Mouse (Mus musculus) lung, postnatal 0 days (tissue): Measurements from ENCODE around the gene Fer1l4. TPM values are rescaled to one million over a fixed set of nuclear protein-coding genes. Genes with fewer than 3 reads are reported as not detected.

Source experiments
- ATAC-seq: fragments of 200-750 bp; cut with Nextera tagmentation; 2 replicates; pipeline ENCODE4 v1.8.0; 2017; ENCODE audit warnings: moderate library complexity
- DNase-seq: peaks from one replicate; pipeline ENCODE4 v3.0.0-alpha.2; 2016; ENCODE audit warnings: low spot score
- H3K27ac ChIP-seq: fragments of 300-500 bp; sonication (generic); 2 replicates; pipeline ENCODE4 v1.5.1; 2014; ENCODE audit warnings: antibody characterized with exemption, mild to moderate bottlenecking, low read length, mixed read lengths
- H3K27me3 ChIP-seq: fragments of 300-500 bp; sonication (generic); replicated peaks from 2 replicates; pipeline ENCODE4 v1.6.1; 2014; ENCODE audit warnings: low read length, mixed read lengths; ENCODE audit not compliant: insufficient read depth
- H3K36me3 ChIP-seq: fragments of 300-500 bp; sonication (generic); 2 replicates; pipeline ENCODE4 v1.6.1; 2014; ENCODE audit warnings: low read length, mixed read lengths; ENCODE audit not compliant: insufficient read depth
- H3K4me1 ChIP-seq: fragments of 300-500 bp; sonication (generic); 2 replicates; pipeline ENCODE4 v1.6.1; 2014; ENCODE audit warnings: antibody characterized with exemption, low read depth, low read length, mixed read lengths; ENCODE audit not compliant: insufficient read depth
- H3K4me2 ChIP-seq: fragments of 300-500 bp; sonication (generic); replicated peaks from 2 replicates; pipeline ENCODE4 v1.6.1; 2014; ENCODE audit warnings: low read depth, mild to moderate bottlenecking, low read length, moderate library complexity, mixed read lengths
- H3K4me3 ChIP-seq: fragments of 300-500 bp; sonication (generic); 2 replicates; pipeline ENCODE4 v1.5.1; 2014; ENCODE audit warnings: low read depth, low read length
- H3K9ac ChIP-seq: fragments of 300-500 bp; sonication (generic); replicated peaks from 2 replicates; pipeline ENCODE4 v1.6.1; 2014; ENCODE audit warnings: low read depth, mild to moderate bottlenecking
- H3K9me3 ChIP-seq: fragments of 300-500 bp; sonication (generic); 2 replicates; pipeline ENCODE4 v1.6.1; 2016; ENCODE audit warnings: low read length, mixed read lengths
- CTCF ChIP-seq: IDR thresholded peaks from 2 replicates; pipeline ENCODE4 v1.5.1; 2016; ENCODE audit warnings: antibody characterized with exemption, mild to moderate bottlenecking
- EP300 ChIP-seq: IDR thresholded peaks from 2 replicates; pipeline ENCODE4 v1.6.1; 2016; ENCODE audit warnings: antibody characterized with exemption, mild to moderate bottlenecking, control low read depth
- WGBS: fragments of 180-500 bp; shearing (Covaris S2); extraction: QIAGEN DNeasy Blood & Tissue Kit; methylation state at CpG from one replicate; pipeline ENCODE4 v1.1.7; 2014; 5-methylcytosine and 5-hydroxymethylcytosine counted together
- polyA plus RNA-seq: library from polyadenylated mRNA; unstranded; fragments of >200 nt; fragmentation: Nextera tagmentation; extraction: Ambion mirVana; gene quantifications from 2 replicates; pipeline ENCODE4 v1.2.1, GENCODE M21; 2015

Fer1l4 gene
- 0.06 and 0.36 TPM in 2 replicates for polyA plus RNA-seq

- no peak for TF ChIP-seq CTCF
- TF ChIP-seq EP300: no peak
- DNase-seq (peak; percentile 14), ATAC-seq (no peak)
- Histone ChIP-seq H3K9me3 (no peaks in the 10 kb centered on the region), H3K27me3 (no peaks in the 10 kb centered on the region), H3K9ac (no peak within 1 kb of the TSS), H3K4me3 (no peak within 1 kb of the TSS), H3K4me2 (no peak within 1 kb of the TSS), H3K36me3 (no peaks in the 10 kb centered on the region), H3K4me1 (no peaks in the 10 kb centered on the region), H3K27ac (no peak within 1 kb of the TSS)
- WGBS: 52% methylated on average over 9 of the region's 9 CpGs
Observed at GRCm38 (mm10) chr2:156052816-156053215, at the start of gene Fer1l4. Fer1l4 (minus strand) TSS chr2:156052947.

- H3K9me3 ChIP-seq: no peaks in the 10 kb centered on the region
- H3K36me3 ChIP-seq: peaks cover 19% of the 10 kb centered on the region
- no peaks in the 10 kb centered on the region for H3K27me3 ChIP-seq
- no peak overlapping the region for H3K4me2 ChIP-seq
- H3K27ac ChIP-seq: no peak overlapping the region
- WGBS: 55% methylated on average over 5 of the region's 5 CpGs
- ATAC-seq (no peak), DNase-seq (peak; percentile 60)
- no peak overlapping the region for H3K9ac ChIP-seq
- H3K4me3 ChIP-seq: no peak overlapping the region
- TF ChIP-seq CTCF (no peak), EP300 (no peak)
- H3K4me1 ChIP-seq: no peaks in the 10 kb centered on the region
Observed at GRCm38 (mm10) chr2:156091926-156092325, 39.2 kb upstream of the Fer1l4 start.

- WGBS: 90% methylated on average over 1 of the region's 1 CpGs
- Histone ChIP-seq H3K9ac (no peak overlapping the region), H3K4me2 (no peak overlapping the region), H3K4me1 (no peaks in the 10 kb centered on the region), H3K27me3 (no peaks in the 10 kb centered on the region), H3K4me3 (no peak overlapping the region), H3K9me3 (no peaks in the 10 kb centered on the region), H3K36me3 (0 out of 2 replicates have a peak, but pooled peaks cover 6% of the 10 kb centered on the region), H3K27ac (no peak overlapping the region)
- ATAC-seq (no peak), DNase-seq (no peak)
- TF ChIP-seq CTCF (no peak), EP300 (no peak)
Observed at GRCm38 (mm10) chr2:156089799-156090198, 37.1 kb upstream of the Fer1l4 start.

GRCm38 (mm10) chr2:156087391-156088110, 34.8 kb upstream of the Fer1l4 start:
- H3K4me3 ChIP-seq: no peak overlapping the region
- no peaks in the 10 kb centered on the region for H3K27me3 ChIP-seq
- H3K27ac ChIP-seq: no peak overlapping the region
- no peak overlapping the region for H3K4me2 ChIP-seq
- no peak for DNase-seq
- H3K9ac ChIP-seq: no peak overlapping the region
- no peak for TF ChIP-seq EP300
- no peak for TF ChIP-seq CTCF
- no peaks in the 10 kb centered on the region for H3K9me3 ChIP-seq
- WGBS: 80% methylated on average over 7 of the region's 7 CpGs
- 0 out of 2 replicates have a peak, but pooled peaks cover 6% of the 10 kb centered on the region for H3K36me3 ChIP-seq
- no peak for ATAC-seq
- H3K4me1 ChIP-seq: no peaks in the 10 kb centered on the region

- DNase-seq (no peak), ATAC-seq (no peak)
- H3K36me3 ChIP-seq: 0 out of 2 replicates have a peak, but pooled peaks cover 1% of the 10 kb centered on the region
- H3K9me3 ChIP-seq: no peaks in the 10 kb centered on the region
- H3K4me3 ChIP-seq: no peak overlapping the region
- no peak overlapping the region for H3K4me2 ChIP-seq
- H3K27me3 ChIP-seq: no peaks in the 10 kb centered on the region
- TF ChIP-seq EP300 (no peak), CTCF (no peak)
- 87% methylated on average over 3 of the region's 3 CpGs for WGBS
- no peak overlapping the region for H3K27ac ChIP-seq
- H3K9ac ChIP-seq: no peak overlapping the region
- H3K4me1 ChIP-seq: no peaks in the 10 kb centered on the region
Observed at GRCm38 (mm10) chr2:156084541-156084940, 31.8 kb upstream of the Fer1l4 start.

GRCm38 (mm10) chr2:156080391-156080790, 27.6 kb upstream of the Fer1l4 start:
- ATAC-seq (no peak), DNase-seq (no peak)
- TF ChIP-seq EP300 (no peak), CTCF (no peak)
- Histone ChIP-seq H3K4me3 (no peak overlapping the region), H3K9me3 (no peaks in the 10 kb centered on the region), H3K9ac (no peak overlapping the region), H3K27me3 (no peaks in the 10 kb centered on the region), H3K36me3 (peaks cover 27% of the 10 kb centered on the region), H3K4me1 (no peaks in the 10 kb centered on the region), H3K4me2 (no peak overlapping the region), H3K27ac (no peak overlapping the region)
- 76% methylated on average over 7 of the region's 7 CpGs for WGBS
